Mouse (Mus musculus): ENCODE measurements at regions not wholly inside any gene's neighbourhood (a gene's known extent, or its start where the extent isn't known, plus 50 kb on each side); places are given as distances from the start of the nearest gene placed in this dataset.

DNA sequence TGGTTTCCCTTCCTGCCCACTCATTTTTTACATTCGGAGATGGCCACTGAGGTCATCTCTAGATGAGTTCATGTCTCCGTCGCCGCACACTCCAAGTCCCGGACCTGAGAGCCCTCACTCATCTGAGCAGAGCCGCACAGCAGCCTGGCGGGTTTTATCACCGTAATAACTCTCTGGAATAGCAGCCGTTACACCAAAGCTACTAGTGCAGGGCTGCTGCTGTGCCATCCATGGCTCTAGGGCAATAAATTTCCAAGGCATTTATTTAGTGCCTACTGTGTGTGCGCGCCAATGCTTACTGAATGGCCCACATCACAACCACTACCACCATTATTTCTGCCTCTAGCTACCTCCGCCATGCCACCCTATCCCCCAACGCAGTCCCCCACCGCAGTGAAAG is 242.9 kb upstream of the Rpl38 start:
- TF ChIP-seq FLI1 (IDR thresholded peaks at IDR 0.05; ENCODE audit: low read length) (no peak), GATA1 (IDR thresholded peaks at IDR 0.05; ENCODE audit: borderline replicate concordance, low read length) (no peak)
